Comparison of ENCODE assay signal across 11 mouse cellular contexts in the genomic region with DNA sequence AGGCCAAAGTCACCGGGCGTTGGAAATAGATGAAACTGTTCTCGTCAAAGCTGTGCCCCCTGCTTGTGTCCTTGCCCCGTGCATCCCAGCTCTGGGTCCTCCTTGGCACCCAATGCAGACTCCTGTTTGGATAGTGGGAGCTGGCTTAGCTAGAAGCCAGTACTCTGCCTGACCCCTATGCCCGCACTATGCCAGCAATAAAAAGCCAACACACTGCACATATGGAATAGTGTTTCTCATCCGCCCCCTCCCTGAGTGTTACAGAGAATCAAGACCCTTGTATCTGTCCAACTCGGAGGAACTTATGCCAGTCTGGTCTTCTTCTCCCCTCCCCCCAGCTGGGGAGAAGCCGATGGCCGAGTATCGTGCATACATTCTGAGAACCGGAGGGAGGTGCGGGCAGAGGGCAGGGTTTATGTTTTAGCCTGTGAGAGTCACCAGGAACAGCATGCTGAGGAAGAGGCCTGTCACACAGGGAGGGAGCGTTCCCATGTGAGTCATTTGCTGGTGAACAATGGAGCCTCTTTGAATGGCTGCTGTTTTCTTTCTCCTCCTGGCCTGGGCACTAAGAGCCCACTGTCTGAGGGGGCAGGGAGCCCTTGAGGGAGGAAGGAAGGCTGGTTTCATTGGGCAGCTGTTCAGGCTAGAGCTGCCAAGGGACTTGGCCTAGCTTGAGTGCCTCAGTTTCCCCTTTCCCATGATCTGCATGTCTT. TPM values are rescaled to one million over a fixed set of nuclear protein-coding genes. Genes with fewer than 3 reads are reported as not detected.
DNase-seq lines count a peak whose midpoint lies in the region; ATAC-seq and TF ChIP-seq lines count a peak whose summit lies in the region.
"Had no signal": no experiment of that assay in that cellular context is flagged by ENCODE, and none has a peak within 500 bp of the region (broad histone marks: within the 10 kb centered on the region; RNA-seq: fewer than 3 reads in every experiment).

No protein-coding gene starts in this region.

- no peaks in the 10 kb centered on the region for H3K27me3 ChIP-seq in C2C12 (ENCODE audit: control insufficient read depth, insufficient read depth, insufficient read length)
- no peaks in the 10 kb centered on the region for H3K27me3 ChIP-seq in forebrain, postnatal 0 days (ENCODE audit: insufficient read depth, low read length)
- H3K27me3 ChIP-seq in midbrain, embryonic 14.5 days (ENCODE audit: control insufficient read depth, insufficient read depth, low read length) = no peaks in the 10 kb centered on the region

- H3K79me3 ChIP-seq in C2C12 (ENCODE audit: low read depth) = peaks cover 22% of the 10 kb centered on the region

- WGBS in forebrain, postnatal 0 days = 35% methylated on average over 13 of the region's 13 CpGs
- WGBS in midbrain, embryonic 14.5 days = 46% methylated on average over 13 of the region's 13 CpGs

- DNase-seq in embryo, embryonic 10 days (ENCODE audit: low spot score) = peak; percentile 31
- DNase-seq in embryo, embryonic 9.5 days (ENCODE audit: extremely low spot score) = no peak
- DNase-seq in forebrain, postnatal 0 days = peak; percentile 14
- DNase-seq in midbrain, embryonic 14.5 days = peak; percentile 38
- no peak for DNase-seq in testis, postnatal 14 days (ENCODE audit: low spot score)
- no peak for DNase-seq in thymus, postnatal 4 days
- no peak for DNase-seq in urinary bladder, postnatal 10 days (ENCODE audit: low spot score)
- DNase-seq: kidney, postnatal 36 days; liver, postnatal 0 days; right cerebral cortex, postnatal 25 days had no signal

- no peak overlapping the region for H3K4me2 ChIP-seq in forebrain, postnatal 0 days (ENCODE audit: low read depth)
- H3K4me2 ChIP-seq in midbrain, embryonic 14.5 days (ENCODE audit: low read length) = no peak overlapping the region

- no peaks in the 10 kb centered on the region for H3K9me3 ChIP-seq in forebrain, postnatal 0 days (ENCODE audit: low read length)
- H3K9me3 ChIP-seq in midbrain, embryonic 14.5 days (ENCODE audit: control insufficient read depth, low read length) = no peaks in the 10 kb centered on the region

- H3K4me3 ChIP-seq in C2C12 (ENCODE audit: insufficient read depth, poor library complexity, severe bottlenecking) = no peak overlapping the region
- no peak overlapping the region for H3K4me3 ChIP-seq in forebrain, postnatal 0 days (ENCODE audit: low read depth, low read length)
- H3K4me3 ChIP-seq in midbrain, embryonic 14.5 days (replicated peaks; ENCODE audit: low read depth, low read length) = no peak overlapping the region

- H3ac ChIP-seq in C2C12 (ENCODE audit: control insufficient read depth, insufficient read length, low read depth) = peak overlapping the region; percentile 48

- H3K9ac ChIP-seq in forebrain, postnatal 0 days = no peak overlapping the region
- H3K9ac ChIP-seq in midbrain, embryonic 14.5 days (replicated peaks; ENCODE audit: low read length) = no peak overlapping the region
- H3K9ac ChIP-seq: liver, postnatal 0 days had no signal

- peaks cover 54% of the 10 kb centered on the region for H3K36me3 ChIP-seq in C2C12 (ENCODE audit: control insufficient read depth, insufficient read depth)
- no peaks in the 10 kb centered on the region for H3K36me3 ChIP-seq in forebrain, postnatal 0 days (ENCODE audit: insufficient read depth)
- no peaks in the 10 kb centered on the region for H3K36me3 ChIP-seq in midbrain, embryonic 14.5 days (ENCODE audit: control insufficient read depth, insufficient read depth, low read length)

- peak; percentile 65 for ATAC-seq in forebrain, postnatal 0 days
- ATAC-seq in midbrain, embryonic 14.5 days (ENCODE audit: low FRiP score, low TSS enrichment) = no peak
- ATAC-seq: liver, postnatal 0 days had no signal

- no peak for TF ChIP-seq CTCF in C2C12 (IDR thresholded peaks at IDR 0.05; ENCODE audit: control insufficient read depth, insufficient read depth, insufficient read length)
- no peak for TF ChIP-seq CTCF in forebrain, postnatal 0 days (IDR thresholded peaks at IDR 0.05; ENCODE audit: low read depth)

- H3K79me2 ChIP-seq in C2C12 (ENCODE audit: control insufficient read depth, insufficient read depth) = peaks cover 55% of the 10 kb centered on the region

- H3K27ac ChIP-seq in forebrain, postnatal 0 days (ENCODE audit: low read depth, low read length) = no peak overlapping the region
- no peak overlapping the region for H3K27ac ChIP-seq in midbrain, embryonic 14.5 days (replicated peaks; ENCODE audit: low read depth, low read length)

- no peaks in the 10 kb centered on the region for H3K4me1 ChIP-seq in forebrain, postnatal 0 days (ENCODE audit: insufficient read depth)
- peaks cover 7% of the 10 kb centered on the region for H3K4me1 ChIP-seq in midbrain, embryonic 14.5 days (ENCODE audit: control insufficient read depth, insufficient read depth, low read length)

TF ChIP-seq in C2C12, 6 proteins besides CTCF, POLR2A, EP300 and RAD21:
- no peak for TF ChIP-seq FOSL1 (IDR thresholded peaks at IDR 0.05; ENCODE audit: insufficient read depth, low read length, poor library complexity, severe bottlenecking)
- peak; percentile 61 for TF ChIP-seq MYOD1 (IDR thresholded peaks at IDR 0.05; ENCODE audit: control insufficient read depth, insufficient read length, low read depth)
- peak; percentile 91 for TF ChIP-seq MAX (IDR thresholded peaks at IDR 0.05)

RNA-seq across cellular contexts. Expression of gene Tnnt2, which starts 16.0 kb away (rescaled TPM):
- 167 TPM for polyA plus RNA-seq in C2C12 (2012; fragmentation: generic; extraction: Trizol)
- 0.67 and 0.77 TPM in 2 replicates for total RNA-seq in forebrain, postnatal 0 days (2014; rRNA removed)
- polyA plus RNA-seq in forebrain, postnatal 0 days (2015; fragmentation: Nextera tagmentation; extraction: Ambion mirVana) = 0.63 and 0.89 TPM in 2 replicates
- 0.34 TPM in 1 of 2 replicates, not detected in the other for polyA plus RNA-seq in midbrain, embryonic 14.5 days (2014; fragmentation: Nextera tagmentation; extraction: Ambion mirVana)

RNA-seq across cellular contexts. Expression of gene Lad1, which starts 33.8 kb away (rescaled TPM):
- polyA plus RNA-seq in C2C12 (2012; fragmentation: generic; extraction: Trizol) = 0.48 TPM
- total RNA-seq in forebrain, postnatal 0 days (2014; rRNA removed) = 0.31 and 0.81 TPM in 2 replicates
- 0.35 and 0.40 TPM in 2 replicates for polyA plus RNA-seq in forebrain, postnatal 0 days (2015; fragmentation: Nextera tagmentation; extraction: Ambion mirVana)
- 0.58 and 1.0 TPM in 2 replicates for polyA plus RNA-seq in midbrain, embryonic 14.5 days (2014; fragmentation: Nextera tagmentation; extraction: Ambion mirVana)

Comparison
In these comparisons a context has a peak if more than half of its experiments do, and no peak if none do; other contexts are left out.
1. DNase-seq: peak in embryo, embryonic 10 days (single experiment), forebrain, postnatal 0 days (single experiment) and midbrain, embryonic 14.5 days (single experiment); none in embryo, embryonic 9.5 days (single experiment), testis, postnatal 14 days (single experiment), thymus, postnatal 4 days (single experiment) and urinary bladder, postnatal 10 days (single experiment).
2. RNA of gene Tnnt2, which starts 16.0 kb away (polyA plus RNA-seq): 167 TPM in C2C12 (single experiment); 0.63 to 0.89 TPM in forebrain, postnatal 0 days and 0.34 TPM in midbrain, embryonic 14.5 days; every median in the first group is over 10 times any median in the second.